Mouse (Mus musculus) olfactory bulb, adult 2 months (tissue): ENCODE results near the gene Zfp385c. TPM values are rescaled to one million over a fixed set of nuclear protein-coding genes. Genes with fewer than 3 reads are reported as not detected.

Experiments used
- H3K27ac ChIP-seq: fragments of 200-500 bp; 2 replicates; pipeline ENCODE4 v1.5.1; 2012; ENCODE audit warnings: low read depth, low read length; ENCODE audit not compliant: insufficient read depth
- H3K4me1 ChIP-seq: fragments of 200-500 bp; 2 replicates; pipeline ENCODE4 v1.6.1; 2012; ENCODE audit warnings: low read length; ENCODE audit not compliant: control insufficient read depth, insufficient read depth
- H3K4me3 ChIP-seq: fragments of 200-500 bp; 2 replicates; pipeline ENCODE4 v1.5.1; 2012; ENCODE audit warnings: mild to moderate bottlenecking, low read depth, low read length, moderate library complexity; ENCODE audit not compliant: insufficient read depth
- CTCF ChIP-seq: fragments of 200-500 bp; IDR thresholded peaks from 2 replicates; pipeline ENCODE4 v1.5.1; 2012; ENCODE audit warnings: low read depth, mild to moderate bottlenecking, low read length, moderate library complexity; ENCODE audit not compliant: insufficient read depth
- POLR2A ChIP-seq: fragments of 200-500 bp; IDR thresholded peaks from 2 replicates; pipeline ENCODE4 v1.6.1; 2012; ENCODE audit warnings: mild to moderate bottlenecking, low read depth, low read length, moderate library complexity; ENCODE audit not compliant: insufficient read depth
- WGBS: fragments of 180-500 bp; shearing (Covaris S2); methylation state at CpG from one replicate; pipeline ENCODE4 v1.1.7; 2018; 5-methylcytosine and 5-hydroxymethylcytosine counted together
- polyA plus RNA-seq: library from polyadenylated mRNA; stranded (reverse); fragments of >200 nt; gene quantifications from 2 replicates; pipeline ENCODE4 v1.2.4, GENCODE M21; 2012; ENCODE audit warnings: low replicate concordance; ENCODE audit not compliant: missing spikeins, insufficient read depth, insufficient read length

The Zfp385c gene
- polyA plus RNA-seq, 1 experiment, result not detected

- Histone ChIP-seq H3K4me3 (no peak overlapping the region), H3K4me1 (peaks cover 42% of the 10 kb centered on the region), H3K27ac (peak overlapping the region; percentile 22)
- WGBS, result 76% methylated on average over 11 of the region's 11 CpGs
- no peak for TF ChIP-seq CTCF
- no peak for TF ChIP-seq POLR2A
Measured at GRCm38 (mm10) chr11:100719893-100720292, 27.6 kb upstream of the Zfp385c start.

- peak overlapping the region; percentile 22; the same call in 1 of the 2 replicates for H3K27ac ChIP-seq
- H3K4me1 ChIP-seq, result peaks cover 46% of the 10 kb centered on the region
- H3K4me3 ChIP-seq, result no peak overlapping the region
- TF ChIP-seq POLR2A (no peak), CTCF (no peak)
- 27% methylated on average over 3 of the region's 3 CpGs for WGBS
Measured at GRCm38 (mm10) chr11:100719312-100719711, 27.1 kb upstream of the Zfp385c start.

- TF ChIP-seq CTCF (no peak), POLR2A (no peak)
- Histone ChIP-seq H3K27ac (peak overlapping the region; percentile 81), H3K4me1 (peaks cover 50% of the 10 kb centered on the region), H3K4me3 (no peak overlapping the region)
- WGBS, result 56% methylated on average over 4 of the region's 4 CpGs
Measured at GRCm38 (mm10) chr11:100718866-100719265, 26.6 kb upstream of the Zfp385c start.

GRCm38 (mm10) chr11:100718462-100718861 lies 26.2 kb upstream of the Zfp385c start:
- H3K27ac ChIP-seq, result no peak overlapping the region

GRCm38 (mm10) chr11:100716649-100717048 lies 24.4 kb upstream of the Zfp385c start:
- WGBS, result 77% methylated on average over 3 of the region's 3 CpGs
- Histone ChIP-seq H3K27ac (no peak overlapping the region), H3K4me3 (no peak overlapping the region), H3K4me1 (peaks cover 55% of the 10 kb centered on the region)
- TF ChIP-seq CTCF, result no peak
- no peak for TF ChIP-seq POLR2A

More at GRCm38 (mm10) chr11:100718462-100718861, 26.2 kb upstream of the Zfp385c start:
- TF ChIP-seq CTCF (no peak), POLR2A (no peak)
- Histone ChIP-seq H3K4me3 (no peak overlapping the region), H3K4me1 (peaks cover 54% of the 10 kb centered on the region)
- 84% methylated on average over 7 of the region's 7 CpGs for WGBS

GRCm38 (mm10) chr11:100714948-100715347 lies 22.7 kb upstream of the Zfp385c start:
- Histone ChIP-seq H3K4me3 (no peak overlapping the region), H3K4me1 (peaks cover 50% of the 10 kb centered on the region), H3K27ac (0 out of 2 replicates have a peak overlapping the region, but pooled peaks have one; percentile 12)
- WGBS, result 40% methylated on average over 6 of the region's 6 CpGs
- TF ChIP-seq POLR2A (no peak), CTCF (no peak)

- no peak for TF ChIP-seq POLR2A
- TF ChIP-seq CTCF, result peak; percentile 41; the same call in 1 of the 2 replicates
- Histone ChIP-seq H3K4me3 (no peak overlapping the region), H3K4me1 (peaks cover 46% of the 10 kb centered on the region), H3K27ac (peak overlapping the region; percentile 76; the same call in 1 of the 2 replicates)
- 45% methylated on average over 6 of the region's 6 CpGs for WGBS
Measured at GRCm38 (mm10) chr11:100714534-100714915, 22.3 kb upstream of the Zfp385c start.

GRCm38 (mm10) chr11:100713735-100714533 lies 21.7 kb upstream of the Zfp385c start, which contains the start of gene Hspb9:
Hspb9 (plus strand) TSS chr11:100713850.
- peak within 1 kb of the TSS; percentile 76 for H3K27ac ChIP-seq
- peak within 1 kb of the TSS; percentile 26 for H3K4me3 ChIP-seq
- peaks cover 42% of the 10 kb centered on the region for H3K4me1 ChIP-seq
- no peak for TF ChIP-seq CTCF
- peak; percentile 52; the same call in 1 of the 2 replicates for TF ChIP-seq POLR2A
- WGBS, result 17% methylated on average over 38 of the region's 38 CpGs

- peak overlapping the region; percentile 76 for H3K27ac ChIP-seq
- TF ChIP-seq POLR2A, result no peak
- TF ChIP-seq CTCF, result no peak
- WGBS, result 58% methylated on average over 4 of the region's 4 CpGs
- H3K4me1 ChIP-seq, result peaks cover 35% of the 10 kb centered on the region
- H3K4me3 ChIP-seq, result no peak overlapping the region; the same call in 1 of the 2 replicates
Measured at GRCm38 (mm10) chr11:100713174-100713573, 20.9 kb upstream of the Zfp385c start.
